Mouse (Mus musculus): ENCODE measurements around the gene Sema3d. TPM values are rescaled to one million over a fixed set of nuclear protein-coding genes. Genes with fewer than 3 reads are reported as not detected.

Sema3d gene
- total RNA-seq, 1 experiment, result 0.76 TPM

DNA sequence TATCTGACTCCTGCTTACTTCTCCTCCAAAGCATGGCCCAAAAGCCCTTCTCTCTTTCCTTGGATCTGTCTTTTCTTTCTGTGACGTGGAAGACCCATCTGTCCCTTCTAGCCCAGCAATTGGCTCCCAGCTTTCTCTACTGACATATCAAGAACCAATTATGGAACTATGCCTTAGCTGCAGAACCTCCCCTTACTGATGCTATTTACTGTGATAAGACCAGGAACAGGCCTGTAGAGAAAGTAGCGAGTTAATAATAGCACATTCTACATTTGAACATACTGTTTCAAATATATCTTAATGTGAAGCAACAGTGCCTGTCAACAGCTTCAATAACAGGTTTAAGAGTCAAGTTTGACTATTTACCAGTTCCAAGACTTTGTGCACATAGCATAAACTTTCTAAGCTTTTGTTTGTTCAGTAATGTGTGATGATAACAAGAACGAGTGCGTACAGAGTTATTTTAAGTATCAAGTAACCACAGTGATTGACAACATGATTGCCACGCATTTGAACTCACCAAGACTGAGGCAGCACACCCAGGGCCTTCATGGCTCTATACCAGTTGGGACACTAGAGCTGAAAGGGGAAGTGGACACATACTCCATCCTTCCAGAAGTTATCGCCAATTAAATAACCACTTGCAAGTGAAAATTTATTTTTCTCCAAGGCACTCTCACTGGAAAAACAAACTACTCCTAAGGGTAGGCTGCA, 116.8 kb downstream of the Sema3d start:
- Histone ChIP-seq H3K27ac (ENCODE audit: insufficient read depth, low read depth, low read length, poor library complexity, severe bottlenecking) (no peak overlapping the region), H3K36me3 (ENCODE audit: control insufficient read depth, insufficient read depth, low read length, poor library complexity, severe bottlenecking) (no peaks in the 10 kb centered on the region), H3K9me3 (ENCODE audit: control insufficient read depth, insufficient read depth, low read depth, low read length) (no peaks in the 10 kb centered on the region), H3K9ac (ENCODE audit: insufficient read depth, low read depth, low read length, poor library complexity, severe bottlenecking) (no peak overlapping the region), H3K4me3 (ENCODE audit: insufficient read depth in 1 of 2, low read depth in 1 of 2, low read length in 2 of 2, poor library complexity in 1 of 2, severe bottlenecking in 1 of 2) (no peak overlapping the region), H3K4me1 (ENCODE audit: control insufficient read depth in 2 of 2, insufficient read depth in 2 of 2, low read length in 2 of 2, poor library complexity in 1 of 2) (no peaks in the 10 kb centered on the region)
- TF ChIP-seq CHD2 (IDR thresholded peaks at IDR 0.05; ENCODE audit: low read depth, low read length) (no peak), ZNF384 (IDR thresholded peaks at IDR 0.05; ENCODE audit: low read depth, low read length) (no peak), ZC3H11A (IDR thresholded peaks at IDR 0.05; ENCODE audit: borderline replicate concordance, low read depth, low read length) (no peak), MAFK (IDR thresholded peaks at IDR 0.05; ENCODE audit: insufficient read depth, low read depth, low read length) (no peak), HCFC1 (IDR thresholded peaks at IDR 0.05; ENCODE audit: borderline replicate concordance, insufficient read depth, low read length) (no peak)
- no peak for DNase-seq (ENCODE audit: low read depth, low spot score)
- in situ Hi-C loops (cut with MboI; ENCODE audit: low sequenced_read_pairs in 2 of 2, unreplicated experiment in 2 of 2), result no loop called here

- no peaks in the 10 kb centered on the region for H3K4me1 ChIP-seq (ENCODE audit: control insufficient read depth in 2 of 2, insufficient read depth in 2 of 2, low read length in 2 of 2, poor library complexity in 1 of 2)
- no peaks in the 10 kb centered on the region for H3K36me3 ChIP-seq (ENCODE audit: control insufficient read depth, insufficient read depth, low read length, poor library complexity, severe bottlenecking)
- DNase-seq (ENCODE audit: low read depth, low spot score), result no peak
- no peak for TF ChIP-seq MAFK (IDR thresholded peaks at IDR 0.05; ENCODE audit: insufficient read depth, low read depth, low read length)
- no peak for TF ChIP-seq CHD2 (IDR thresholded peaks at IDR 0.05; ENCODE audit: low read depth, low read length)
- no peak for TF ChIP-seq HCFC1 (IDR thresholded peaks at IDR 0.05; ENCODE audit: borderline replicate concordance, insufficient read depth, low read length)
- no peak for TF ChIP-seq ZC3H11A (IDR thresholded peaks at IDR 0.05; ENCODE audit: borderline replicate concordance, low read depth, low read length)
- no peak for TF ChIP-seq ZNF384 (IDR thresholded peaks at IDR 0.05; ENCODE audit: low read depth, low read length)
- H3K4me3 ChIP-seq (ENCODE audit: insufficient read depth in 1 of 2, low read depth in 1 of 2, low read length in 2 of 2, poor library complexity in 1 of 2, severe bottlenecking in 1 of 2), result no peak overlapping the region
- H3K9ac ChIP-seq (ENCODE audit: insufficient read depth, low read depth, low read length, poor library complexity, severe bottlenecking), result no peak overlapping the region
- H3K27ac ChIP-seq (ENCODE audit: insufficient read depth, low read depth, low read length, poor library complexity, severe bottlenecking), result no peak overlapping the region
- H3K9me3 ChIP-seq (ENCODE audit: control insufficient read depth, insufficient read depth, low read depth, low read length), result no peaks in the 10 kb centered on the region
- in situ Hi-C loops (cut with MboI; ENCODE audit: low sequenced_read_pairs in 2 of 2, unreplicated experiment in 2 of 2), result no loop called here
Measured at GRCm38 (mm10) chr5:12512471-12512870, 129.3 kb downstream of the Sema3d start.

DNA sequence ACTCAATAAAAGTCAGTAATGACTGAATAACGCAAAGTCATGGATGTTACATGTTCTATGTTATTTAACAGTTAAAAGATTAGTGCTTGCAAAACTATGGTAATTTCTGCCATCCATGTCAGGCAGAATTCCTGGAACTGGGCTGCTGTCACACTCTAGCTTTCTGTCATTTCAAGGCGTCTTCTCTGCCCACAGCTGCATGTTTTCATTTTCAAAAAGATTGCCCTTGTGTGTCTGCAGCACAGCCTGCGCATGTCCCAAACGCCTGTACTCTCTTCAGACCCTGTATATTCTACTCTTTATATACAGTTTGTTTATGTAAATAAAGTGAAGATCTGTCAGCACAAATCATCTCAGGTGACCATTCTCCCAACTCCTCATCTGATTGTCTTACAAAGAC, 132.1 kb downstream of the Sema3d start:
- no peak overlapping the region for H3K9ac ChIP-seq (ENCODE audit: insufficient read depth, low read depth, low read length, poor library complexity, severe bottlenecking)
- in situ Hi-C loops (cut with MboI; ENCODE audit: low sequenced_read_pairs in 2 of 2, unreplicated experiment in 2 of 2), result no loop called here
- DNase-seq (ENCODE audit: low read depth, low spot score), result no peak
- H3K27ac ChIP-seq (ENCODE audit: insufficient read depth, low read depth, low read length, poor library complexity, severe bottlenecking), result no peak overlapping the region
- no peaks in the 10 kb centered on the region for H3K4me1 ChIP-seq (ENCODE audit: control insufficient read depth in 2 of 2, insufficient read depth in 2 of 2, low read length in 2 of 2, poor library complexity in 1 of 2)
- no peaks in the 10 kb centered on the region for H3K36me3 ChIP-seq (ENCODE audit: control insufficient read depth, insufficient read depth, low read length, poor library complexity, severe bottlenecking)
- H3K9me3 ChIP-seq (ENCODE audit: control insufficient read depth, insufficient read depth, low read depth, low read length), result no peaks in the 10 kb centered on the region
- TF ChIP-seq HCFC1 (IDR thresholded peaks at IDR 0.05; ENCODE audit: borderline replicate concordance, insufficient read depth, low read length), result no peak
- TF ChIP-seq ZC3H11A (IDR thresholded peaks at IDR 0.05; ENCODE audit: borderline replicate concordance, low read depth, low read length), result no peak
- no peak overlapping the region for H3K4me3 ChIP-seq (ENCODE audit: insufficient read depth in 1 of 2, low read depth in 1 of 2, low read length in 2 of 2, poor library complexity in 1 of 2, severe bottlenecking in 1 of 2)

GRCm38 (mm10) chr5:12525235-12525767, 142.1 kb downstream of the Sema3d start:
- no peaks in the 10 kb centered on the region for H3K9me3 ChIP-seq (ENCODE audit: control insufficient read depth, insufficient read depth, low read depth, low read length)
- no peak overlapping the region for H3K4me3 ChIP-seq (ENCODE audit: insufficient read depth in 1 of 2, low read depth in 1 of 2, low read length in 2 of 2, poor library complexity in 1 of 2, severe bottlenecking in 1 of 2)
- no peaks in the 10 kb centered on the region for H3K36me3 ChIP-seq (ENCODE audit: control insufficient read depth, insufficient read depth, low read length, poor library complexity, severe bottlenecking)
- TF ChIP-seq MAFK (IDR thresholded peaks at IDR 0.05; ENCODE audit: insufficient read depth, low read depth, low read length) (no peak), ZC3H11A (IDR thresholded peaks at IDR 0.05; ENCODE audit: borderline replicate concordance, low read depth, low read length) (no peak), HCFC1 (IDR thresholded peaks at IDR 0.05; ENCODE audit: borderline replicate concordance, insufficient read depth, low read length) (no peak), CHD2 (IDR thresholded peaks at IDR 0.05; ENCODE audit: low read depth, low read length) (no peak), ZNF384 (IDR thresholded peaks at IDR 0.05; ENCODE audit: low read depth, low read length) (no peak)
- no peaks in the 10 kb centered on the region for H3K4me1 ChIP-seq (ENCODE audit: control insufficient read depth in 2 of 2, insufficient read depth in 2 of 2, low read length in 2 of 2, poor library complexity in 1 of 2)
- DNase-seq (ENCODE audit: low read depth, low spot score), result no peak
- H3K9ac ChIP-seq (ENCODE audit: insufficient read depth, low read depth, low read length, poor library complexity, severe bottlenecking), result no peak overlapping the region
- in situ Hi-C loops (cut with MboI; ENCODE audit: low sequenced_read_pairs in 2 of 2, unreplicated experiment in 2 of 2), result loop anchor here in 1 of 2 experiments (25.0 kb wide), 1 partner anchor 488 kb away; no protein-coding TSS in a partner anchor
- no peak overlapping the region for H3K27ac ChIP-seq (ENCODE audit: insufficient read depth, low read depth, low read length, poor library complexity, severe bottlenecking)

Data from ES-E14 (cell line).